Mouse (Mus musculus) midbrain, embryonic 14.5 days (tissue): ENCODE results near the gene Olfr1432. TPM values are rescaled to one million over a fixed set of nuclear protein-coding genes. Genes with fewer than 3 reads are reported as not detected.
"Not testable (repeated sequence)": the region's sequence is repeated elsewhere in the genome, so short reads cannot be mapped to it uniquely, and the experiment has no call there.

Experiments
- ATAC-seq: fragments of 200-750 bp; cut with Nextera tagmentation; 2 replicates; pipeline ENCODE4 v1.8.0; 2017; ENCODE audit warnings: moderate number of reproducible peaks, moderate library complexity; ENCODE audit not compliant: low FRiP score, low TSS enrichment
- DNase-seq: peaks from one replicate; pipeline ENCODE4 v3.0.0-alpha.2; 2015
- H3K27ac ChIP-seq: fragments of 300-500 bp; sonication (generic); replicated peaks from 2 replicates; pipeline ENCODE4 v1.5.1; 2014; ENCODE audit warnings: mild to moderate bottlenecking, low read depth, low read length, moderate library complexity
- H3K27me3 ChIP-seq: fragments of 300-500 bp; sonication (generic); 2 replicates; pipeline ENCODE4 v1.6.1; 2014; ENCODE audit warnings: low read length, control low read depth, mixed read lengths; ENCODE audit not compliant: control insufficient read depth, insufficient read depth
- H3K36me3 ChIP-seq: fragments of 300-500 bp; sonication (generic); 2 replicates; pipeline ENCODE4 v1.6.1; 2014; ENCODE audit warnings: low read length, control low read depth; ENCODE audit not compliant: control insufficient read depth, insufficient read depth
- H3K4me1 ChIP-seq: fragments of 300-500 bp; sonication (generic); 2 replicates; pipeline ENCODE4 v1.6.1; 2014; ENCODE audit warnings: mild to moderate bottlenecking, antibody characterized with exemption, low read length, control low read depth; ENCODE audit not compliant: control insufficient read depth, insufficient read depth
- H3K4me2 ChIP-seq: fragments of 300-500 bp; sonication (generic); 2 replicates; pipeline ENCODE4 v1.6.1; 2014; ENCODE audit warnings: mild to moderate bottlenecking, low read length, moderate library complexity
- H3K4me3 ChIP-seq: fragments of 300-500 bp; sonication (generic); replicated peaks from 2 replicates; pipeline ENCODE4 v1.5.1; 2014; ENCODE audit warnings: low read depth, low read length
- H3K9ac ChIP-seq: fragments of 300-500 bp; sonication (generic); replicated peaks from 2 replicates; pipeline ENCODE4 v1.6.1; 2014; ENCODE audit warnings: mild to moderate bottlenecking, low read length, moderate library complexity
- H3K9me3 ChIP-seq: fragments of 300-500 bp; sonication (generic); 2 replicates; pipeline ENCODE4 v1.6.1; 2016; ENCODE audit warnings: low read length, control low read depth, mixed read lengths; ENCODE audit not compliant: control insufficient read depth
- WGBS: fragments of 180-500 bp; shearing (Covaris S2); extraction: QIAGEN DNeasy Blood & Tissue Kit; methylation state at CpG from one replicate; pipeline ENCODE4 v1.1.7; 2014; 5-methylcytosine and 5-hydroxymethylcytosine counted together
- polyA plus RNA-seq: library from polyadenylated mRNA; unstranded; fragments of >200 nt; fragmentation: Nextera tagmentation; extraction: Ambion mirVana; gene quantifications from 2 replicates; pipeline ENCODE4 v1.2.1, GENCODE M21; 2014

Gene Olfr1432
- polyA plus RNA-seq = not detected in 2 replicates

GRCm38 (mm10) chr19:12232496-12232895 lies at the start of gene Olfr1432:
TSS of gene Olfr1432 (minus strand) at chr19:12232596.
- not testable (repeated sequence) for H3K27ac ChIP-seq, H3K27me3 ChIP-seq, ATAC-seq, H3K36me3 ChIP-seq, H3K4me1 ChIP-seq, H3K4me3 ChIP-seq, H3K9ac ChIP-seq, DNase-seq, H3K4me2 ChIP-seq, H3K9me3 ChIP-seq

- Histone ChIP-seq H3K36me3 (no peaks in the 10 kb centered on the region), H3K4me1 (no peaks in the 10 kb centered on the region), H3K4me3 (no peak within 1 kb of the TSS), H3K27ac (no peak within 1 kb of the TSS), H3K9me3 (no peaks in the 10 kb centered on the region), H3K27me3 (no peaks in the 10 kb centered on the region), H3K9ac (no peak within 1 kb of the TSS), H3K4me2 (no peak within 1 kb of the TSS)
- 74% methylated on average over 2 of the region's 2 CpGs for WGBS
- DNase-seq (no peak), ATAC-seq (no peak)
Observed at GRCm38 (mm10) chr19:12279554-12279953, 47.2 kb upstream of the Olfr1432 start, which contains the start of gene Olfr1434. TSS of gene Olfr1434 (plus strand) at chr19:12279854.

GRCm38 (mm10) chr19:12260732-12261131 lies 28.3 kb upstream of the Olfr1432 start, which contains the start of gene Olfr235:
TSS of gene Olfr235 (plus strand) at chr19:12261032.
- DNase-seq = no peak
- Histone ChIP-seq H3K36me3 (no peaks in the 10 kb centered on the region), H3K27me3 (no peaks in the 10 kb centered on the region), H3K4me2 (no peak within 1 kb of the TSS), H3K27ac (no peak within 1 kb of the TSS), H3K4me1 (no peaks in the 10 kb centered on the region), H3K9me3 (no peaks in the 10 kb centered on the region), H3K9ac (no peak within 1 kb of the TSS), H3K4me3 (no peak within 1 kb of the TSS)
- ATAC-seq = no peak
- 61% methylated on average over 1 of the region's 1 CpGs for WGBS

GRCm38 (mm10) chr19:12241559-12241958 lies 9.2 kb upstream of the Olfr1432 start, which contains the start of gene Olfr262:
TSS of gene Olfr262 (minus strand) at chr19:12241659.
- H3K36me3 ChIP-seq = no peaks in the 10 kb centered on the region
- H3K27me3 ChIP-seq = no peaks in the 10 kb centered on the region
- DNase-seq (no peak), ATAC-seq (no peak)
- no peak within 1 kb of the TSS for H3K4me2 ChIP-seq
- H3K27ac ChIP-seq = no peak within 1 kb of the TSS
- H3K4me3 ChIP-seq = no peak within 1 kb of the TSS
- no peaks in the 10 kb centered on the region for H3K4me1 ChIP-seq
- 78% methylated on average over 1 of the region's 1 CpGs for WGBS
- H3K9me3 ChIP-seq = no peaks in the 10 kb centered on the region
- no peak within 1 kb of the TSS for H3K9ac ChIP-seq

- WGBS = 89% methylated on average over 1 of the region's 1 CpGs
- H3K27me3 ChIP-seq = no peaks in the 10 kb centered on the region
Observed at GRCm38 (mm10) chr19:12200334-12200733, 32.1 kb downstream of the Olfr1432 start, which contains the start of gene Olfr1431. TSS of gene Olfr1431 (plus strand) at chr19:12200634.

GRCm38 (mm10) chr19:12199076-12199475 lies 33.3 kb downstream of the Olfr1432 start:
- H3K9ac ChIP-seq, H3K36me3 ChIP-seq, H3K4me1 ChIP-seq, ATAC-seq, H3K4me2 ChIP-seq, DNase-seq, H3K9me3 ChIP-seq, H3K4me3 ChIP-seq, H3K27me3 ChIP-seq, H3K27ac ChIP-seq: not testable (repeated sequence)
- WGBS = 81% methylated on average over 4 of the region's 4 CpGs

More at GRCm38 (mm10) chr19:12200334-12200733, 32.1 kb downstream of the Olfr1432 start, which contains the start of gene Olfr1431:
- no peak within 1 kb of the TSS for H3K9ac ChIP-seq
- DNase-seq (no peak), ATAC-seq (no peak)
- no peaks in the 10 kb centered on the region for H3K36me3 ChIP-seq
- H3K27ac ChIP-seq = no peak within 1 kb of the TSS
- no peaks in the 10 kb centered on the region for H3K9me3 ChIP-seq
- H3K4me1 ChIP-seq = no peaks in the 10 kb centered on the region
- H3K4me2 ChIP-seq = no peak within 1 kb of the TSS
- H3K4me3 ChIP-seq = no peak within 1 kb of the TSS

Other genes starting within 250 kb of the Olfr1432 start
- gene Olfr1423, start 191.3 kb downstream of the Olfr1432 start, polyA plus RNA-seq = not detected in 2 replicates
- not detected in 2 replicates for gene Olfr1424, start 169.9 kb downstream of the Olfr1432 start, polyA plus RNA-seq
- not detected in 2 replicates for gene Olfr1425, start 154.9 kb downstream of the Olfr1432 start, polyA plus RNA-seq
- gene Olfr1426, start 140.6 kb downstream of the Olfr1432 start, polyA plus RNA-seq = not detected in 2 replicates
- not detected in 2 replicates for gene Olfr1427, start 129.3 kb downstream of the Olfr1432 start, polyA plus RNA-seq
- not detected in 2 replicates for gene Olfr1428, start 116.7 kb downstream of the Olfr1432 start, polyA plus RNA-seq
- not detected in 2 replicates for gene Olfr76, start 109.4 kb downstream of the Olfr1432 start, polyA plus RNA-seq
- gene Olfr1555-ps1, start 62.5 kb downstream of the Olfr1432 start, polyA plus RNA-seq = not detected in 2 replicates
- not detected in 2 replicates for gene Olfr1431, start 32.0 kb downstream of the Olfr1432 start, polyA plus RNA-seq
- not detected in 2 replicates for gene Olfr262, start 9.1 kb upstream of the Olfr1432 start, polyA plus RNA-seq
- not detected in 2 replicates for gene Olfr235, start 28.4 kb upstream of the Olfr1432 start, polyA plus RNA-seq
- gene Olfr1434, start 47.3 kb upstream of the Olfr1432 start, polyA plus RNA-seq = not detected in 2 replicates
- gene Olfr1436, start 66.5 kb upstream of the Olfr1432 start, polyA plus RNA-seq = not detected in 2 replicates
- gene Olfr1437, start 92.5 kb upstream of the Olfr1432 start, polyA plus RNA-seq = not detected in 2 replicates
- gene Olfr1438-ps1, start 103.3 kb upstream of the Olfr1432 start, polyA plus RNA-seq = not detected in 2 replicates
- gene Olfr1440, start 154.7 kb upstream of the Olfr1432 start, polyA plus RNA-seq = not detected in 2 replicates
- not detected in 2 replicates for gene Olfr1441, start 184.8 kb upstream of the Olfr1432 start, polyA plus RNA-seq
- gene Pfpl, start 195.3 kb upstream of the Olfr1432 start, polyA plus RNA-seq = not detected in 2 replicates
- 1.00 and 1.1 TPM in 2 replicates for gene Mpeg1, start 228.2 kb upstream of the Olfr1432 start, polyA plus RNA-seq